Mouse (Mus musculus) myocyte (in vitro differentiated cells): ENCODE measurements at regions not wholly inside any gene's neighbourhood (a gene's known extent, or its start where the extent isn't known, plus 50 kb on each side); places are given as distances from the start of the nearest gene placed in this dataset.

Experiments used
- E2F4 ChIP-seq: IDR thresholded peaks from one replicate; pipeline ENCODE4 v1.6.1; 2011; ENCODE audit warnings: mild to moderate bottlenecking, control low read depth, moderate library complexity; ENCODE audit not compliant: insufficient read depth
- TCF12 ChIP-seq: IDR thresholded peaks from one replicate; pipeline ENCODE4 v1.6.1; 2011; ENCODE audit warnings: mild to moderate bottlenecking, control low read depth; ENCODE audit not compliant: poor library complexity, insufficient read depth, severe bottlenecking

- TF ChIP-seq E2F4 = no peak
- no peak for TF ChIP-seq TCF12
These were observed 137.4 kb upstream of the B430305J03Rik start for GRCm38 (mm10) chr3:61503178-61503577.
